Mouse (Mus musculus) heart, embryonic 13.5 days (tissue): ENCODE measurements at regions not wholly inside any gene's neighbourhood (a gene's known extent, or its start where the extent isn't known, plus 50 kb on each side); places are given as distances from the start of the nearest gene placed in this dataset.

ENCODE experiments used
- ATAC-seq: fragments of 200-750 bp; cut with Nextera tagmentation; 2 replicates; pipeline ENCODE4 v1.8.0; 2017; ENCODE audit warnings: moderate TSS enrichment; ENCODE audit not compliant: insufficient number of reproducible peaks, low FRiP score, low TSS enrichment; ENCODE audit errors: extremely low read depth
- H3K27ac ChIP-seq: fragments of 300-500 bp; sonication (generic); replicated peaks from 2 replicates; pipeline ENCODE4 v1.5.1; 2015; ENCODE audit warnings: moderate library complexity, mild to moderate bottlenecking, inconsistent platforms
- H3K27me3 ChIP-seq: fragments of 300-500 bp; sonication (generic); replicated peaks from 2 replicates; pipeline ENCODE4 v1.6.1; 2015; ENCODE audit warnings: mild to moderate bottlenecking, inconsistent platforms
- H3K36me3 ChIP-seq: fragments of 300-500 bp; sonication (generic); 2 replicates; pipeline ENCODE4 v1.6.1; 2015; ENCODE audit warnings: mild to moderate bottlenecking, inconsistent platforms
- H3K4me1 ChIP-seq: fragments of 300-500 bp; sonication (generic); 2 replicates; pipeline ENCODE4 v1.6.1; 2015; ENCODE audit warnings: inconsistent platforms
- H3K4me2 ChIP-seq: fragments of 300-500 bp; sonication (generic); 2 replicates; pipeline ENCODE4 v1.6.1; 2015; ENCODE audit warnings: inconsistent platforms, mild to moderate bottlenecking, moderate library complexity
- H3K4me3 ChIP-seq: fragments of 300-500 bp; sonication (generic); 2 replicates; pipeline ENCODE4 v1.5.1; 2015; ENCODE audit warnings: moderate library complexity, mild to moderate bottlenecking, inconsistent platforms
- H3K9ac ChIP-seq: fragments of 300-500 bp; sonication (generic); 2 replicates; pipeline ENCODE4 v1.6.1; 2015; ENCODE audit warnings: inconsistent platforms, mild to moderate bottlenecking, moderate library complexity
- H3K9me3 ChIP-seq: fragments of 300-500 bp; sonication (generic); 2 replicates; pipeline ENCODE4 v1.6.1; 2016; ENCODE audit warnings: inconsistent platforms
- WGBS: fragments of 180-500 bp; shearing (Covaris S2); methylation state at CpG from one replicate; pipeline ENCODE4 v1.1.7; 2015; ENCODE audit warnings: mixed read lengths; 5-methylcytosine and 5-hydroxymethylcytosine counted together

GRCm38 (mm10) chr13:5802079-5802478 lies 59.2 kb upstream of the Klf6 start:
- Histone ChIP-seq H3K27me3 (no peaks in the 10 kb centered on the region), H3K36me3 (no peaks in the 10 kb centered on the region), H3K4me1 (peaks cover 34% of the 10 kb centered on the region), H3K9me3 (no peaks in the 10 kb centered on the region), H3K4me3 (no peak overlapping the region), H3K27ac (peak overlapping the region; percentile 92), H3K4me2 (no peak overlapping the region), H3K9ac (no peak overlapping the region)
- WGBS, result 34% methylated on average over 7 of the region's 7 CpGs
- no peak for ATAC-seq

GRCm38 (mm10) chr13:5802826-5803225 lies 58.5 kb upstream of the Klf6 start:
- no peaks in the 10 kb centered on the region for H3K36me3 ChIP-seq
- H3K9ac ChIP-seq, result no peak overlapping the region
- H3K4me2 ChIP-seq, result peak overlapping the region; percentile 33
- H3K9me3 ChIP-seq, result no peaks in the 10 kb centered on the region
- no peaks in the 10 kb centered on the region for H3K27me3 ChIP-seq
- peaks cover 34% of the 10 kb centered on the region for H3K4me1 ChIP-seq
- peak overlapping the region; percentile 92 for H3K27ac ChIP-seq
- H3K4me3 ChIP-seq, result no peak overlapping the region
- ATAC-seq, result no peak
- 38% methylated on average over 14 of the region's 14 CpGs for WGBS

- WGBS, result 14% methylated on average over 6 of the region's 6 CpGs
- no peaks in the 10 kb centered on the region for H3K9me3 ChIP-seq
Measured at GRCm38 (mm10) chr13:5803540-5804380, 57.5 kb upstream of the Klf6 start.

GRCm38 (mm10) chr13:5804381-5804941 lies 56.8 kb upstream of the Klf6 start:
- Histone ChIP-seq H3K9ac (no peak overlapping the region), H3K27me3 (no peaks in the 10 kb centered on the region), H3K4me1 (peaks cover 34% of the 10 kb centered on the region), H3K4me2 (peak overlapping the region; percentile 30; the same call in 1 of the 2 replicates), H3K9me3 (no peaks in the 10 kb centered on the region), H3K4me3 (no peak overlapping the region), H3K27ac (peak overlapping the region; percentile 92), H3K36me3 (no peaks in the 10 kb centered on the region)
- ATAC-seq, result no peak
- WGBS, result 42% methylated on average over 7 of the region's 7 CpGs

More at GRCm38 (mm10) chr13:5803540-5804380, 57.5 kb upstream of the Klf6 start:
- no peak for ATAC-seq
- H3K36me3 ChIP-seq, result no peaks in the 10 kb centered on the region
- H3K4me2 ChIP-seq, result peak overlapping the region; percentile 33
- H3K9ac ChIP-seq, result no peak overlapping the region
- peaks cover 34% of the 10 kb centered on the region for H3K4me1 ChIP-seq
- H3K27ac ChIP-seq, result peak overlapping the region; percentile 92
- no peak overlapping the region for H3K4me3 ChIP-seq
- H3K27me3 ChIP-seq, result no peaks in the 10 kb centered on the region

GRCm38 (mm10) chr13:5808380-5808779 lies 52.9 kb upstream of the Klf6 start:
- H3K4me3 ChIP-seq, result no peak overlapping the region
- no peak overlapping the region for H3K9ac ChIP-seq
- peaks cover 17% of the 10 kb centered on the region for H3K4me1 ChIP-seq
- no peaks in the 10 kb centered on the region for H3K36me3 ChIP-seq
- H3K9me3 ChIP-seq, result no peaks in the 10 kb centered on the region
- no peak for ATAC-seq
- H3K27me3 ChIP-seq, result no peaks in the 10 kb centered on the region
- 63% methylated on average over 2 of the region's 2 CpGs for WGBS
- H3K27ac ChIP-seq, result no peak overlapping the region
- H3K4me2 ChIP-seq, result no peak overlapping the region
